Mouse (Mus musculus) adrenal gland, adult (tissue): ENCODE measurements around the gene Sf1.

Experiments used
- DNase-seq, 2 experiments: peaks; one replicate each; pipeline ENCODE4 v3.0.0; 2022 to 2023; ENCODE audit warnings: low spot score in 1 of 2; ENCODE audit not compliant: inconsistent age in 2 of 2

Gene Sf1

GRCm38 (mm10) chr19:6373539-6374400 is 10.3 kb downstream of the Sf1 start:
- DNase-seq = peak; percentile 79 to 92

GRCm38 (mm10) chr19:6374571-6374970 is 11.1 kb downstream of the Sf1 start:
- DNase-seq = no peak

GRCm38 (mm10) chr19:6375423-6376254 is 12.1 kb downstream of the Sf1 start:
- no peak for DNase-seq

- DNase-seq = peak; percentile 63 to 83
These were observed 12.7 kb downstream of the Sf1 start for GRCm38 (mm10) chr19:6376255-6376564.

GRCm38 (mm10) chr19:6376643-6377042 is 13.2 kb downstream of the Sf1 start:
- DNase-seq = no peak

GRCm38 (mm10) chr19:6377327-6378040 is 14.0 kb downstream of the Sf1 start:
- no peak for DNase-seq

- DNase-seq = peak in 1 of 2 experiments; percentile 50
These were observed 17.1 kb downstream of the Sf1 start for GRCm38 (mm10) chr19:6380411-6381166.

- DNase-seq = peak; percentile 48 to 67
These were observed 17.7 kb downstream of the Sf1 start for GRCm38 (mm10) chr19:6381238-6381637.

GRCm38 (mm10) chr19:6382323-6382924 is 18.9 kb downstream of the Sf1 start:
- DNase-seq = peak; percentile 33 to 63

GRCm38 (mm10) chr19:6383470-6383869 is 20.0 kb downstream of the Sf1 start:
- peak in 1 of 2 experiments; percentile 66 for DNase-seq

GRCm38 (mm10) chr19:6384128-6384527 is 20.6 kb downstream of the Sf1 start, which contains the start of gene Pygm:
Pygm (plus strand) TSS chr19:6384399.
- DNase-seq = peak; percentile 70 to 76

GRCm38 (mm10) chr19:6384954-6385353 is 21.5 kb downstream of the Sf1 start:
- peak; percentile 85 to 93 for DNase-seq

GRCm38 (mm10) chr19:6385419-6385818 is 21.9 kb downstream of the Sf1 start:
- DNase-seq = no peak

GRCm38 (mm10) chr19:6385821-6386220 is 22.3 kb downstream of the Sf1 start:
- no peak for DNase-seq

- DNase-seq = no peak
These were observed 22.7 kb downstream of the Sf1 start for GRCm38 (mm10) chr19:6386234-6386633.

- DNase-seq = peak; percentile 82 to 85
These were observed 24.5 kb downstream of the Sf1 start for GRCm38 (mm10) chr19:6388006-6388405.

- DNase-seq = peak in 1 of 2 experiments; percentile 17
These were observed 26.3 kb downstream of the Sf1 start for GRCm38 (mm10) chr19:6389803-6390202.

- DNase-seq = no peak
These were observed 26.8 kb downstream of the Sf1 start for GRCm38 (mm10) chr19:6390251-6390650.

GRCm38 (mm10) chr19:6392743-6393393 is 29.4 kb downstream of the Sf1 start:
- no peak for DNase-seq

GRCm38 (mm10) chr19:6393637-6394036 is 30.1 kb downstream of the Sf1 start:
- no peak for DNase-seq
